Mouse (Mus musculus): ENCODE measurements around the gene BC048679.
"Not testable (repeated sequence)": the region's sequence is repeated elsewhere in the genome, so short reads cannot be mapped to it uniquely, and the experiment has no call there.

Gene BC048679

GRCm38 (mm10) chr7:81498181-81498580 lies at the start of gene BC048679:
Gene BC048679, minus strand, starts transcription at chr7:81498281.
- DNase-seq (ENCODE audit: low read depth, low spot score): no peak

DNA sequence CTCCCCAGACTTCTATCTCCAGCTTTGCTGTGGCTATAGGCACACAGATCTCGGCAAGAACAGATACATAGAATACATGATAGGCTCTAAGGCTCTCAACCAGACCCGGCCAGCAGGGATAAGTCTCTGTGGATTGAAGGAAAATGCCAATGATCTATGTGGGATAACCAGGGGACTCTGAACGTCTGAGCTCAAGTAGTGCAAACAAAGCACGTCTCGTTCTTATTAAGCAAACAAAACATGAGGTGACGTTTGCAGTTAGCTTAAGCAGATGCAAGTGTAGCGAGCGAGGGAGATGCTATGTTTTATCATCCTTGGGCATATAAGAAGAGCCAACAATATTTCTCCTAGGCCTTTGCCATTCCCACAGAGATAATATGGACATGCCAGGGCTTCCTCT lies 44.9 kb upstream of the BC048679 start:
- DNase-seq (ENCODE audit: low read depth, low spot score): no peak

DNA sequence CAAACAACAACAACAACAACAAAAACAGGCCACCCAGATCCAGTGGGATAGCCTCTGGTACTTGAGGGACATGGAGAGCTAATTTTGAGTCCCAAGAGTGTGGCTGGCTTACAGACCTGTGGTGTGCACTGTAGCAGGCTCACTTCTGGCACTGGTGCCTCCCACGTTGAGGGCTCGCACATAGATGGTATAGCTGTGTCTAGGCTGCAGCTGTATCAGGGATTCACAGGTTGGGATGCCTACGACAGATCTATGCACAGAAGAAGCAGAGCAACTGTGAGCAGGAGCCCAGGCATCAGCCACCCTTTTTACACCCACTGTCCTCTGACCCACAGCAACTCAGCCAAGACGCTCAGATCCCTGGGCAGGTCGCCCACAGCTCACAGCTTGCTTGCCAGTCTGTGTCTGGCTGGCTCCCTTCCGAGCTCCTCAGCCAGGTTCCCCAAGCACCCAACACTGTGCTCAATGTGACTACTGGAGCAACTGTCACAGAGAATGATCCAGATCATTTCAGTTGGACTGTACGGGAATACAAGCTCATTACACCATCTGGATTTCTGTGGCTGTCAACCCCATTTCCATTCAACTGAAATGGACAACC lies 43.9 kb upstream of the BC048679 start:
- DNase-seq (ENCODE audit: low read depth, low spot score): no peak

GRCm38 (mm10) chr7:81540999-81541398 lies 42.9 kb upstream of the BC048679 start:
- no peak for DNase-seq (ENCODE audit: low read depth, low spot score)

GRCm38 (mm10) chr7:81539565-81539964 lies 41.5 kb upstream of the BC048679 start:
- DNase-seq (ENCODE audit: low read depth, low spot score): no peak

DNA sequence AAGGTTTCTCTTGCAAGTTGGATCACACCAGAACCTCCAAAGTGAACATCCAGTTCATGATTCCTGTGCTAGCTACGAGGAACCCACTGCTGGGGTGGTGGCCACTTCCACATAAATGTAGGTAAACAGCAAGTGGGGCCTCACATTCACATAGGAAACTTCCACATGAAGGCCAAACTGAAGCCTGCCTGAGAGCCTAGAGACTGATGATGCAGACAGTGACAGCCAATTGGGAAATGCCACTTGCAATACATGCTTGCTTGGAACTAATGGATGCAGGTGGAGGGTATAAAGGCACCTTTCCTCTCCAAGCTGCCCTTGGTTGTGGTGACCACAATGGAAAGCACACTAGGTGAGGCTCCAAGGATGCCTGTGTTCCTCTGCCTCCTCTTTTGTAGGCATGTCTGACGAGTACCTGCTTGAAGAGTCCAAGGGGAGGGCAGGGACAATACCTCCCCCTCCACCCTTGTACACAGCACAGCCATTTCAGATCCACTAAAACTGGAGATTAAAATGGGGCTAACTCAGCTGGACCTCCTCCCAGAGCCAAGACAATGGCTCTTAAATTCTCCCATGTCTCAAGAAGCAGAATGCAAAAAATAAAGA lies 40.1 kb upstream of the BC048679 start:
- DNase-seq (ENCODE audit: low read depth, low spot score): peak; percentile 42

GRCm38 (mm10) chr7:81536478-81536877 lies 38.4 kb upstream of the BC048679 start:
- no peak for DNase-seq (ENCODE audit: low read depth, low spot score)

DNA sequence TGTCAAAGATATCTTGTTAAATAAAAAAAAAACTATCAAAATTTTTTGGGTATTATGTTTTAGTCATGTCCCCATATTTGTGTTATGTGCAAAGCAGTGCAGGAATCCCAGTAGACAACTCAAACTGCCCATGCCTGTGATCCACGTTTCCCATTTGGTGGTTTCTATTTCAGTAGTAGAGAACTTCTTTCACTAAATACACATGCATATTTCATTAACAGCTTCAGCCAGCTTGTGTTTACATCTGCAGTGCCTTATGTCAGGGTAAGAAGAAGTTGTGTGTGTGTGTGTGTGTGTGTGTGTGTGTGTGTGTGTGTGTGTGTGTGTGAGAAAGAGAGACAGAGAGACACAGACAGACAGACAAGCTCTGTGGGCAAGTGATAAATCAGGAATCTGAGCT lies 33.4 kb upstream of the BC048679 start:
- DNase-seq (ENCODE audit: low read depth, low spot score): no peak

GRCm38 (mm10) chr7:81528918-81529317 lies 30.8 kb upstream of the BC048679 start:
- no peak for DNase-seq (ENCODE audit: low read depth, low spot score)

GRCm38 (mm10) chr7:81523663-81524017 lies 25.6 kb upstream of the BC048679 start:
- no peak for DNase-seq (ENCODE audit: low read depth, low spot score)

- DNase-seq (ENCODE audit: low read depth, low spot score): peak; percentile 91
These were observed 25.1 kb upstream of the BC048679 start for GRCm38 (mm10) chr7:81523008-81523662.

DNA sequence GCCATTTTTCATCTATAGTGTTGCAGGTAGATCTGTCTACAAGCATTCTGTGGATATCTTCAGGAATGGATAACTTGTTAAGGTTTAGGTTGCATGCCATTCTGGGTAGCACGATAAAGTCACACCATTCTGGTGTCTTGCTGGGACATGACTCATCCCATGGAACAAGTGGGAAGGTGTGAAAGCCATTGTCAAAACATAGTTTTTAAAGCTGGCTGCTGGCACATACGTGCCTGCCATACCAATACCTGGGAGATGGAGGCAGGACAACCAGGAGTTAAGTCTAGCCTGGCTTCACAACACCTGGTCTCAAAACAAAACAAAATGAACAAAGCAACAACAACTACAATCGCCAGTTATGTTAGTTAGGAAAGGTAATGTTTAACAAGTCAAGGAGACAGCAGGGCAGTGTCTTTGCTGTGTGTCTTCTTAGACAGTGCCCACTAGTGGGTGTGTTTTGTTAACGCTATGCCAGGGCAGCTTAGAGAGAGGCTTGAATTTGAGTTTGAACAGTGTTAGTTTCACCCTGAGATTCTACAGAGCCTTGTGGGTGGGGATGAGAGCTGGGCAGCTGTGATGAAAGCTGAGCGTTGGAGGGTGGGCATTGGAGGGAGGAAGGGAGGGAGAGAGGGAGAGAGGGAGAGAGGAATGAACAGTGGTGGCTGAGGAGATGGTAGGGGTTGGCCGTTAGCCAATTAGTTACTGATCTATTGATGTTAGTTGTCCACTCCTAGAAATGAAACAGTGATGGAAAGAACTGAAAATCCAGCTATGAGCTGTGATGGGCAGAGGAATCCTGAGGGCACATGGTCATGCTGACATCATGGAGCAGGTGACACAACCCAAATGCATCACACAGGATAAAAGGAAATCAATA lies 18.3 kb upstream of the BC048679 start:
- no peak for DNase-seq (ENCODE audit: low read depth, low spot score)

DNA sequence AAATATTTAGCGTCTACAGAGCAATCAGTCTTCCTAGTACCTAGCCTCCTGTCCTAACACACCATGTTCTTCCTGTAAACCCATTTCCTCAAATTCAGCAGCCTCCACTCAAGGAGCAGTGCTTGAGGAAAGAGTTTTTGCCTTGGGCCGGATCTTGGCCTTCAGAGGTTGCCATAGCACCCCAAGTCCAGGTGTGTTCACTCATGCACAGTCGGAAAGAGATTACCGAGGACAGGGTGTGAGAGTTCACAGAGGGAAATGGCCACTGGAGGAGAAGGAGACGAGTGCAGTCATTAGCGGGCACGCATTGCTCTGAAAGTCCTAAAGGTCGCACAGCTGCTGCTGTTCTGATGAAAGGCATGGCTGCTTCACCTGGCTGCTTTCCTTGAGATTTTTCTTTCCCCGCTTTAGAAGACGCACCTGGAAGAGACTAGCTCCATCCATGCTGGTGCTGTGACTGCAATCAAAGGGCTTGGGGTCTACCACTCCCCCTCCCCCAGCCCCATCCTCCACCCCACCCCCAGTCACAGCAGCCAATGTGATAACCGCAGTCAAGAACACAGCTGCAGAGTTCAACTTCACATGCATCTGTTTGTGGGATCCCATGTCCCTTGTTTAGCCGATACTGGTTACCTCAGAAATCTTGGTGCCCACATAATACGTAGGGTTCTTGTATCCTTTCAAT lies 17.0 kb upstream of the BC048679 start:
- no peak for DNase-seq (ENCODE audit: low read depth, low spot score)

DNA sequence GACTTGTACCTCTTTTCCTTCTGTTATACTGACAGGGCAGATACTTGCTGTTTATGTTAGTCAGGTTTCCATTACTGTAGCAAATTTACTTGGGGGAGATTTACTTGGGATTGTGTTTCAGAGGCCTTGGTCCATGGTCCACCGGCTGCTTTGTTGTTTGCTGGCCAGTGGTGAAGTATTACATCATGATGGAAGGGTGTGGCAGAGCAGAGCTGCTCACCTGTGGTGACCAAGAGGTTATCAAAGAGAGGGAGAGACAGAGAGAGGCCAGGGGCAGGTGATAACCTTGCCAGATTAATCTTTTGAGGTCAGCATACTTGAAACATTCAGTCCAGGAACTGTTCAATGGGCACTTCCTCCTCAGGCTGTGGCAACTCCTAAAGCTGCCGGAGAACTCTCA lies 3.0 kb upstream of the BC048679 start:
- DNase-seq (ENCODE audit: low read depth, low spot score): no peak

DNA sequence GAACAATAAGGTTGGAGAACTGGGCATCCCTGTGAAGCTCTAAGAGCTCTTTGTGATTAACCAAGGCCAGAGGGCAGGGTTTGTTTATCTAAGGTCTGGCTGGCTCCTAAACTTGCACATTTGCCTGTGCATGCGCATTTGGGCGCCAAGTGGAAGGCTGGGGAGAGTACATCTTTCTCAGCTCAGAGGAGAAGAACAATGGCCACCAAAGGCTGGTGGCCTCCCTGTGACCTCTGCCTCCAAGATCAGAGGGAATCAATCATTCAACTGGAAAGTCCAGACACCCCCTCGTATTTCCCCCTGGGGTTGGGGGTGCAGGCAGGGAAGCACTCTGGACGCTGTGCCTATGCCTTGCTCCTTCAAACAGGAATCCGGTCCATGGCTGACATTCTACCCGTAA lies 910 bp downstream of the BC048679 start:
- no peak for DNase-seq (ENCODE audit: low read depth, low spot score)

GRCm38 (mm10) chr7:81493331-81494021 lies 4.6 kb downstream of the BC048679 start, which contains the start of gene Ap3b2:
Gene Ap3b2, minus strand, starts transcription at chr7:81493925.
- DNase-seq (ENCODE audit: low read depth, low spot score): no peak

DNA sequence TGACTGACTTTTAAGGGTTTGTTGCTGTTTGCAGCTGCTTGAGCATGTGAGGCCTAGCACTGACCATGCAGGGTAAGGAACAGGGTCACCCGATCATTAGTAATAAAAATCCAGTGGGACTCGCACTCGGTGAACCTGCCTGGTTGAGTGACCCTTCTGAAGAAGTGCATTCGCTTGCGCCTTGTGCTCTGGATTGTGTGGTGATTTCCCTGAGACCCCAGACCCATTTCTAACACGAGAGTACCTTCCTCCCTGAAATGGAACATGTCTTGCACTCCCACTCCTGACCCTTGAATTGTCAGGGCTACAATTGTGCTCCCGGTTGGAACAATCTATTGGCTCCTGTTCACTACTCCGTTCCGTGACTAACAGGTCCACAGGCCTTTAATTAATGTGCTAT lies 5.5 kb downstream of the BC048679 start:
- DNase-seq (ENCODE audit: low read depth, low spot score): no peak

DNA sequence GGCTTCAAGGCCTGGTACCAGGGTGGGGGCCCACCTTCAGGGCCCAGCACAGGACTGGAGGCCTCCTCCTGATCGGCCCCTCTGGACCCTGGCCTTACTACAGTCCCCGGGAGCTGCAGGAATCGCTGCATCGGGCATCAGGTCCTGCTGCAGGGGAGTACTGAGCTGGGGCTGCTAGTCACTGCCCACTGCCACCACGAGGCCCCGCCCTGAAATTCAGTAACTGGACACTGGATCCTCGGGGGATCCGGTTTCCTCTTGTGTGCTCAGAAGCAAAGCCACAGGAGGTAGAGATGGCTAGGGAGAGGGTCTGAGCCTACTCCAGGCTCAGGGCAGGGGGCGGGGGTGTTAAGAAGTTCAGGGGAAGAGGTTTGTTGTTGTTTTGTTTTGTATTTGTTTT lies 8.4 kb downstream of the BC048679 start:
- DNase-seq (ENCODE audit: low read depth, low spot score): peak; percentile 56

DNA sequence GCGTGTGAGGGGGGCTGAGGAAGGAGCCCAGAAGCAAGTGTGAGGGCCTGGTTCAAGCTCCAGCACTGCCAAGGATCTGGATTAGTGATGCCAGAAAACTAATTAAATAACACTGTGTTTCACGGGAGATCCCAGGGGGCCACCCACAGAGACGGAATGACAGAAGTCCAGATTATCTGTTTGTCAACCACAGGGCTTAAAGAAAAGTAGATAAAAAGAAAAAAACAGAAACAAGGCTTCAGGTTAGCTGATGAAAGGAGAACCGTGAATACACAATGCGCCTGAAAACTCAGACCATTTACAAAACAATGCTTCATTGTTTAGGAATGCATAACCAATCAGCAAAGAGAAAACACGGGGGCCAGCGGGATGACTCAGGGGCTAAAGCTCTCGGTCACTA lies 17.3 kb downstream of the BC048679 start:
- DNase-seq (ENCODE audit: low read depth, low spot score): peak; percentile 65

GRCm38 (mm10) chr7:81479531-81480090 lies 18.5 kb downstream of the BC048679 start:
- peak; percentile 69 for DNase-seq (ENCODE audit: low read depth, low spot score)

DNA sequence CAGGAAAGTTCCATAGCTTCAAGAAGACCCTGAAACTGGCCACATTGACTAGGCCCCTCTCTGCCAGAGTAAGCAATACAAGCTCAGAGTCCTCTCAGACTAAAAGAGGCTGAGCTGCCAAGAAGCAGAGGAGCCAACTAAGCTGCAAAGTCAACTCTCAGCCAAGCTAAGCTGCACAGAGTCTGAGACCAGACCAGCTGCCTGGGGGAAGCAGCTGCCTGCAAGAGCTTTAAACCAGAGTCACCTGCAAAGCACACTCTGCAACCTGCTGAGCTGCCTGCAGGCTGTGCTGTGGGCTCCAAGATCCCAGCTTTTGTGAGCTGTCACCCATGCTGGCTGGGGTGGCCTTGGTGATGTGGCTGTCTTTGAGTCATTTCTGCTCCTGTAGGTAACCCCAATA lies 19.8 kb downstream of the BC048679 start:
- not testable (repeated sequence) for DNase-seq (ENCODE audit: low read depth, low spot score)
